In the genomic region with DNA sequence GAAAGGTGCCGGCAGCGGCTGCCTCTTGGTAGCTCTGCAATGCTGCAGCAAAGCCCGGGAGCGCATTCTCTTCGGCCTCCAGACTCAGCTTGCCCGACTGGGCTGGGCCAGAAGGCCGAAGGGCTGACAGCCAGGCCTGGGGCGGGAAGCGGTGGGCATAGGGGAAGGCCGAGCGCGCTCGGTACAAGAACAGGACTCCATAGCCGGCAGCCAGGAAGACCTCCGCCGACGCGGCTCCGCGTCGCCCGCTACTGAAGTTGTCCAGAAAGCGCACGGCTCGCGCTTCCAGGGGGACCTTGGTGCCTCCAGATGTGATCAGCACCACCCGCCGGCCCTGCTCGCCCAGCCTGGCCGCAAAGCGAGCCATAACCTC, we compare ENCODE assay signal across 8 mouse cellular contexts. TPM values are rescaled to one million over a fixed set of nuclear protein-coding genes. Genes with fewer than 3 reads are reported as not detected.
DNase-seq lines count a peak whose midpoint lies in the region; ATAC-seq and TF ChIP-seq lines count a peak whose summit lies in the region.
"Had no signal": no experiment of that assay in that cellular context is flagged by ENCODE, and none has a peak within 500 bp of the region (broad histone marks: within the 10 kb centered on the region; RNA-seq: fewer than 3 reads in every experiment).

No protein-coding gene starts in this region.

- peaks cover 4% of the 10 kb centered on the region; the same call in 1 of the 2 replicates for H3K4me1 ChIP-seq in lung, embryonic 14.5 days (ENCODE audit: insufficient read depth)
- no peaks in the 10 kb centered on the region for H3K4me1 ChIP-seq in cortical plate, adult 2 months (ENCODE audit: control insufficient read depth, insufficient read depth, low read length)
- H3K4me1 ChIP-seq in liver, embryonic 11.5 days (replicated peaks; ENCODE audit: control insufficient read depth, insufficient read depth, low read length), result peaks cover 20% of the 10 kb centered on the region
- peaks cover 25% of the 10 kb centered on the region for H3K4me1 ChIP-seq in neural tube, embryonic 15.5 days

- H3K27me3 ChIP-seq in lung, embryonic 14.5 days (ENCODE audit: insufficient read depth, low read length), result no peaks in the 10 kb centered on the region
- no peaks in the 10 kb centered on the region for H3K27me3 ChIP-seq in liver, embryonic 11.5 days (replicated peaks; ENCODE audit: control insufficient read depth, insufficient read depth, low read length)
- H3K27me3 ChIP-seq in neural tube, embryonic 15.5 days (replicated peaks), result no peaks in the 10 kb centered on the region

- TF ChIP-seq CTCF in lung, embryonic 14.5 days (IDR thresholded peaks at IDR 0.05; ENCODE audit: low read depth), result no peak
- TF ChIP-seq CTCF in cortical plate, adult 2 months (IDR thresholded peaks at IDR 0.05; ENCODE audit: extremely low read depth, insufficient read depth, low read length), result no peak
- no peak for TF ChIP-seq CTCF in gastrocnemius, adult 2 months (IDR thresholded peaks at IDR 0.05)

- ATAC-seq in lung, embryonic 14.5 days (ENCODE audit: insufficient read depth), result peak; percentile 65; the same call in 1 of the 2 replicates
- peak; percentile 53 for ATAC-seq in liver, embryonic 11.5 days (replicated peaks; ENCODE audit: low FRiP score)
- ATAC-seq in neural tube, embryonic 15.5 days (ENCODE audit: low FRiP score), result peak; percentile 76

- H3K36me3 ChIP-seq in lung, embryonic 14.5 days (ENCODE audit: insufficient read depth), result no peaks in the 10 kb centered on the region
- H3K36me3 ChIP-seq in liver, embryonic 11.5 days (ENCODE audit: control insufficient read depth, insufficient read depth, low read length), result no peaks in the 10 kb centered on the region
- H3K36me3 ChIP-seq in neural tube, embryonic 15.5 days, result no peaks in the 10 kb centered on the region

- peak overlapping the region; percentile 75 for H3K9ac ChIP-seq in lung, embryonic 14.5 days
- H3K9ac ChIP-seq in liver, embryonic 11.5 days (ENCODE audit: low read depth, low read length), result peak overlapping the region; percentile 82
- peak overlapping the region; percentile 64 for H3K9ac ChIP-seq in neural tube, embryonic 15.5 days (replicated peaks)

- H3K27ac ChIP-seq in lung, embryonic 14.5 days (ENCODE audit: low read depth), result peak overlapping the region; percentile 91
- no peak overlapping the region for H3K27ac ChIP-seq in cortical plate, adult 2 months (ENCODE audit: insufficient read depth, low read length)
- peak overlapping the region; percentile 93 for H3K27ac ChIP-seq in gastrocnemius, adult 2 months
- H3K27ac ChIP-seq in liver, embryonic 11.5 days (ENCODE audit: low read depth, low read length), result peak overlapping the region; percentile 83
- peak overlapping the region; percentile 93 for H3K27ac ChIP-seq in neural tube, embryonic 15.5 days (replicated peaks)

- TF ChIP-seq POLR2A in cortical plate, adult 2 months (IDR thresholded peaks at IDR 0.05; ENCODE audit: extremely low read depth, insufficient read depth, low read length), result no peak

- intact Hi-C loops in gastrocnemius, adult 2 months (cut with DNase I), result loop anchor here (5.0 to 10.0 kb wide), 2 partner anchors 185 to 393 kb away; no protein-coding TSS in a partner anchor

- no peak for DNase-seq in lung, embryonic 14.5 days
- no peak for DNase-seq in lung, postnatal 36 days
- DNase-seq in gastrocnemius, adult 2 months, result no peak
- DNase-seq in liver, embryonic 11.5 days (ENCODE audit: low spot score), result no peak
- no peak for DNase-seq in MN1 (ENCODE audit: low spot score)

- H3K4me2 ChIP-seq in lung, embryonic 14.5 days, result peak overlapping the region; percentile 95
- H3K4me2 ChIP-seq in liver, embryonic 11.5 days, result peak overlapping the region; percentile 95
- peak overlapping the region; percentile 76 for H3K4me2 ChIP-seq in neural tube, embryonic 15.5 days

- peak overlapping the region; percentile 64 for H3K4me3 ChIP-seq in lung, embryonic 14.5 days (ENCODE audit: low read depth, low read length)
- peak overlapping the region; percentile 51 for H3K4me3 ChIP-seq in cortical plate, adult 2 months (ENCODE audit: insufficient read depth, low read length)
- H3K4me3 ChIP-seq in gastrocnemius, adult 2 months, result peak overlapping the region; percentile 73
- peak overlapping the region; percentile 81 for H3K4me3 ChIP-seq in liver, embryonic 11.5 days (ENCODE audit: low read depth, low read length)
- H3K4me3 ChIP-seq in neural tube, embryonic 15.5 days (replicated peaks), result peak overlapping the region; percentile 67

- under 1% methylated on average over 31 of the region's 31 CpGs for WGBS in lung, embryonic 14.5 days
- WGBS in liver, embryonic 11.5 days, result under 1% methylated on average over 31 of the region's 31 CpGs
- under 1% methylated on average over 31 of the region's 31 CpGs for WGBS in neural tube, embryonic 15.5 days

- H3K9me3 ChIP-seq in lung, embryonic 14.5 days (ENCODE audit: low read depth, low read length), result no peaks in the 10 kb centered on the region
- no peaks in the 10 kb centered on the region for H3K9me3 ChIP-seq in liver, embryonic 11.5 days (ENCODE audit: control insufficient read depth, low read length)
- no peaks in the 10 kb centered on the region for H3K9me3 ChIP-seq in neural tube, embryonic 15.5 days (replicated peaks)

RNA-seq across cellular contexts. Expression of gene Ppcs, which starts 0.3 kb away (rescaled TPM):
- polyA plus RNA-seq in lung, embryonic 14.5 days (2014; fragmentation: Nextera tagmentation; extraction: Ambion mirVana), result 34.7 and 38.3 TPM in 2 replicates
- 9.6 and 10.2 TPM in 2 replicates for polyA plus RNA-seq in cortical plate, adult 2 months (2012; rRNA removed)
- 1 to 10 TPM; 4.0 to 5.0 TPM for total RNA-seq in gastrocnemius, adult 2 months (2021)
- 29.2 and 30.8 TPM in 2 replicates for polyA plus RNA-seq in liver, embryonic 11.5 days (2014; fragmentation: Nextera tagmentation; extraction: Ambion mirVana)
- polyA plus RNA-seq in neural tube, embryonic 15.5 days (2015; fragmentation: Nextera tagmentation; extraction: Ambion mirVana), result 21.8 and 28.5 TPM in 2 replicates

RNA-seq across cellular contexts. Expression of gene Zmynd12, which starts 0.7 kb away (rescaled TPM):
- polyA plus RNA-seq in lung, embryonic 14.5 days (2014; fragmentation: Nextera tagmentation; extraction: Ambion mirVana), result 0.16 and 0.20 TPM in 2 replicates
- 0.32 and 0.48 TPM in 2 replicates for polyA plus RNA-seq in cortical plate, adult 2 months (2012; rRNA removed)
- total RNA-seq in gastrocnemius, adult 2 months (2021), result not detected
- polyA plus RNA-seq in liver, embryonic 11.5 days (2014; fragmentation: Nextera tagmentation; extraction: Ambion mirVana), result 0.32 TPM in 1 of 2 replicates, not detected in the other
- polyA plus RNA-seq in neural tube, embryonic 15.5 days (2015; fragmentation: Nextera tagmentation; extraction: Ambion mirVana), result 0.44 and 0.46 TPM in 2 replicates
- total RNA-seq: common myeloid progenitor, adult 5-6 weeks had no signal

RNA-seq across cellular contexts. Expression of gene Ccdc30, which starts 6.6 kb away (rescaled TPM):
- 2.5 and 3.8 TPM in 2 replicates for polyA plus RNA-seq in lung, embryonic 14.5 days (2014; fragmentation: Nextera tagmentation; extraction: Ambion mirVana)
- 15.1 and 15.3 TPM in 2 replicates for polyA plus RNA-seq in cortical plate, adult 2 months (2012; rRNA removed)
- not detected for total RNA-seq in gastrocnemius, adult 2 months (2021)
- polyA plus RNA-seq in liver, embryonic 11.5 days (2014; fragmentation: Nextera tagmentation; extraction: Ambion mirVana), result 1.6 and 3.7 TPM in 2 replicates
- polyA plus RNA-seq in neural tube, embryonic 15.5 days (2015; fragmentation: Nextera tagmentation; extraction: Ambion mirVana), result 20.2 and 22.0 TPM in 2 replicates
- total RNA-seq: common myeloid progenitor, adult 5-6 weeks had no signal
